Mouse (Mus musculus) brain, adult 10 weeks (tissue): ENCODE measurements around the gene Psat1. TPM values are rescaled to one million over a fixed set of nuclear protein-coding genes. Genes with fewer than 3 reads are reported as not detected.

Source experiments
- polyA plus RNA-seq: library from polyadenylated mRNA; stranded (reverse); fragments of 350-450 nt; fragmentation: Illumina TruSeq; extraction: RNeasy Lipid Tissue Mini Kit (QIAGEN cat#74804); gene quantifications from one replicate; pipeline ENCODE4 v1.2.3, GENCODE M21; 2015; ENCODE audit warnings: low read depth, low replicate concordance

Gene Psat1
- 157 TPM for polyA plus RNA-seq

DNA sequence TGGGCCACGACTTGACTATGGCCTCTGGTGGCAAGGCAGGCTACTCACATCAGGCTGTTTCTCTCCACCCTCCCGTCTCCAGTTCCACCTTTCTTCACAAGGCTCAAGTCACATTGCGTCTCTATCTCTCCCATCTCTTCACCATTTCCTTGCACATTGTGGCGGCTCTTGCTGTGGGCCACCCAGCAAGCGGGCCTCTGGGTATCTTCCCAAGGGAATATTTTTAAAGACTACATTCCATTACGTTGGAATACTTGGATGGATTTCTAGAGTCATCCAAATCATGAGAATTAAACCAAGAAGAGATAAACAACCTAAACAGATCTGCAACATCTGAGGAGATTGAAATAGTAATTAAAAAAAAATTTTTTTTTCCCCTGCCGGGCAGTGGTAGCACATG lies at the start of gene Psat1:
TSS of gene Psat1 (minus strand) at position 101 of the 400 bp plus-strand sequence.

GRCm38 (mm10) chr19:15984449-15985171 lies 37.5 kb upstream of the Psat1 start, which contains the start of gene Cep78:
Gene Cep78 (minus strand): TSS chr19:15984989.

Other genes starting within 250 kb of the Psat1 start
- 8.0 TPM for gene Cep78, start 37.7 kb upstream of the Psat1 start, polyA plus RNA-seq
- 87.1 TPM for gene Gnaq, start 185.5 kb upstream of the Psat1 start, polyA plus RNA-seq